Mouse (Mus musculus): ENCODE results near the gene Prickle3. TPM values are rescaled to one million over a fixed set of nuclear protein-coding genes. Genes with fewer than 3 reads are reported as not detected.

Gene Prickle3
- polyA plus RNA-seq, 1 experiment from 2014 or later = 1.5 TPM

DNA sequence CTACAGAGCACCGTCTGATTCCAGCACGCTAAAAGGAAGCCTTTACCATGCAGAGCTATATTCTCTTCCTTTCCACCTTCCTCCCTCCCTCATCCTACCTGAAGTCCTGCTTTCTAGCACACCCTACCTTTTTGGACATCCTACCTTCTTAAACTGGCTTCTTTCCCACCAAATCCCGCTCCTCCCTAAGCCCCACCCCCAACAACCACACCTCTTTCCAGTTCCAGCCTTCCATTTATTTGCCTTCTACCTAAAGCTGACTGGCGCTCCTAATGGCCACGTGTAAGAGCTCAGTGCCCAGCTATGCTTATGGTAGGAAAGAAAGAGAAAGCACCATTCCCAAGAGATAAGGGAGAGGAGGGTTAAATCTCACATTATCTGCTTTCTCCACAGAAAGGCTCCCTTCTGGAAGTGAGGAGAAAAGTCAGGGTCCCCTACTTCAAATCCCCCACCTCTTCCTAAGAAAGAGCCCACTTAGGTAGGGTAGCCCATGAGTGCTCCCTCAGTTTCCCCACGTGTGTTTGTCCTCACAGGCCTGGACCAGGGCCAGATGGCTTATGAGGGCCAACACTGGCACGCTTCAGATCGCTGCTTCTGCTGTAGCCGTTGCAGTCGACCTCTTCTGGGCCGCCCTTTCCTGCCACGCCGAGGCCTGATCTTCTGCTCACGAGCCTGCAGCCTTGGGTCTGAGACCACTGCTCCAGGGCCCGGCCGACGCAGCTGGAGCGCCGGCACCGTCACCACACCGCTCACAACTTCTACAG lies 8.9 kb downstream of the Prickle3 start:
- H3K4me3 ChIP-seq (replicated peaks; ENCODE audit: low read length) = no peak overlapping the region
- no peak overlapping the region for H3K4me2 ChIP-seq (ENCODE audit: low read length)
- no peaks in the 10 kb centered on the region for H3K27me3 ChIP-seq (replicated peaks; ENCODE audit: control insufficient read depth, insufficient read depth, low read length)
- no peaks in the 10 kb centered on the region for H3K4me1 ChIP-seq (replicated peaks; ENCODE audit: control insufficient read depth, insufficient read depth, low read length)
- H3K9me3 ChIP-seq (ENCODE audit: control insufficient read depth, low read length) = no peaks in the 10 kb centered on the region
- ATAC-seq = no peak
- no peak overlapping the region for H3K9ac ChIP-seq (replicated peaks; ENCODE audit: low read depth, low read length)
- no peaks in the 10 kb centered on the region for H3K36me3 ChIP-seq (ENCODE audit: control insufficient read depth, insufficient read depth)
- no peak overlapping the region for H3K27ac ChIP-seq (ENCODE audit: low read length)
- WGBS = 74% methylated on average over 21 of the region's 21 CpGs

DNA sequence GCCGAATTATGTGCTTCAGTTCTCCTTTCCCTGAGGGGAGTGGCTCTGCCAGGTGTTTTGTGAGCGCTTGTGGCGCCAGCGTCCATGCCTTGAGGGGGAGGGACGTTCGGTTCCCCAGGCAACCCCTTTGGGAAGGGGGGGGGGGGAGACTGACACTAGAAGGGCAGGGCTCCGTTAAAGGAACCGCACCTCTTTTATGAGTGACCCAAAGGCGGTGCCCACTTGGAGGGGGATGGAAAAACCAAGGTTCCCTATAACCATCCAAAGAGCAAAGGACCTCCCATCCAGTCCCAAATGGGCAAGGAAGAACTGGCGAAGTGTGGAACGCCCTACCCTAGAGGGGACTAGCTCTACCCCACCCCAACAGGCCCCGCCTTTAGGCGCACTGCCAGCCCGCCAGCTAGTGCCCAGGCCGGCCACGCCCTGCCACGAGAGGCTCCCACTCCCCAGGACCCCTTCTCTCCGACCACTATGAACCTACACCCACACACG lies 13.4 kb downstream of the Prickle3 start:
- peak; percentile 80 for ATAC-seq
- 13% methylated on average over 19 of the region's 19 CpGs for WGBS
- H3K27me3 ChIP-seq (replicated peaks; ENCODE audit: control insufficient read depth, insufficient read depth, low read length) = no peaks in the 10 kb centered on the region
- H3K4me3 ChIP-seq (replicated peaks; ENCODE audit: low read length) = peak overlapping the region; percentile 52
- H3K4me1 ChIP-seq (replicated peaks; ENCODE audit: control insufficient read depth, insufficient read depth, low read length) = peaks cover 3% of the 10 kb centered on the region; the same call in 1 of the 2 replicates
- no peaks in the 10 kb centered on the region for H3K36me3 ChIP-seq (ENCODE audit: control insufficient read depth, insufficient read depth)
- no peaks in the 10 kb centered on the region for H3K9me3 ChIP-seq (ENCODE audit: control insufficient read depth, low read length)
- H3K27ac ChIP-seq (ENCODE audit: low read length) = peak overlapping the region; percentile 74
- peak overlapping the region; percentile 51 for H3K4me2 ChIP-seq (ENCODE audit: low read length)
- H3K9ac ChIP-seq (replicated peaks; ENCODE audit: low read depth, low read length) = peak overlapping the region; percentile 58

DNA sequence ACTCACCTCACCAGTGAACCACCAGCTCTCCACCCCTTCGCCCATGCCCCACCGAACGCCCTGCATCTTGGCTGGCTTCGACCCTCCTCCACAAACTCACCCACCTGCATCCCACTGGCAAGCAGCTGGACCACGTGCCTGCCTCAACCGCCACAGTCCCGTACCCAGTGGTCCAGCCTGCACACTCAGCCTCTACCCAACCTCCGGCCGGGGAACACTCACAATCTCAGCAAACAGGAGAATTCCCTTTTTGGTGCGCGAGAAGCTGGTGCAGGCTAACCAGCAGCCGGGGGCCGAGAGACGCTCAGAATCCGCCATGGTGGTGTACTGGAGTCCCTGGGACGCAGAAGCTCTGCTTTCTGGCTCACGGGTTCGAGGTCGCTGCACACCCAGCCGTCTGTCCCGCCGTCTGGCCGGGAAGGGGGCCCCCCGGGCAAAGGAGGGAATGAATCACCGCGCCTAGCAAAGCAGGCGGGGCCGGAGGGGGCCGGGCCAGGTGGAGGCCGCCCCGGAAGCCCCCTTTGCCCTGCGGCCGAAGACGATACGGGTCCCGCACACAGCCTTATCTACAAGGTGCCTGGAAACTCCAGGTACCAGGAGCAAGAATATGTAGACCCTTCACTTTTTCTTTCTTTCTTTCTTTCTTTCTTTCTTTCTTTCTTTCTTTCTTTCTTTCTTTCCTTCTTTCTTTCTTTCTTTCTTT lies 14.0 kb downstream of the Prickle3 start, which contains the start of gene Plp2:
TSS of gene Plp2 (minus strand) at position 470 of the 703 bp plus-strand sequence.
- peak; percentile 63 for ATAC-seq
- H3K4me3 ChIP-seq (replicated peaks; ENCODE audit: low read length) = peak within 1 kb of the TSS; percentile 52
- H3K4me2 ChIP-seq (ENCODE audit: low read length) = peak within 1 kb of the TSS; percentile 51
- no peaks in the 10 kb centered on the region for H3K9me3 ChIP-seq (ENCODE audit: control insufficient read depth, low read length)
- peaks cover 3% of the 10 kb centered on the region; the same call in 1 of the 2 replicates for H3K4me1 ChIP-seq (replicated peaks; ENCODE audit: control insufficient read depth, insufficient read depth, low read length)
- 30% methylated on average over 29 of the region's 36 CpGs for WGBS
- no peaks in the 10 kb centered on the region for H3K27me3 ChIP-seq (replicated peaks; ENCODE audit: control insufficient read depth, insufficient read depth, low read length)
- peak within 1 kb of the TSS; percentile 58 for H3K9ac ChIP-seq (replicated peaks; ENCODE audit: low read depth, low read length)
- H3K27ac ChIP-seq (ENCODE audit: low read length) = peak within 1 kb of the TSS; percentile 74
- no peaks in the 10 kb centered on the region for H3K36me3 ChIP-seq (ENCODE audit: control insufficient read depth, insufficient read depth)

DNA sequence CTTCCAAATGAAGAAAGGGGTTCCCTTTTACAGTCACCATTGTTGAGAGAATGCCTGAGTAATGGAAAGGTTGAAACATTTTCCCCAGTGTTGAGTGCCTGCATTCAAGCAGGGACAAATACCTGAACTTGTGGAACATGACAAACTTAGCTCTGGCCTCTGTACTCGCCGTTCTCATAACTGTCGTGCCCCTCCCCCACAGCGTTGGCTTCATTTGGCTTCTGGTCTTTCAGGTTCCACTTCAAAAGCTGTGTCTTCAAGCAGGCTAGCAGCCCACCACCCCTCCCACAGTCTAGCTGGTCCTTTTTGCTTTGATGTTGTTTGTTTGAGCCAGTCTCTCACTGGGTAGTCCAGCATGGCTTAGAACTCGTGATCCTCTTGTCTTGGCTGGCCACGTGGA lies 15.7 kb downstream of the Prickle3 start:
- no peaks in the 10 kb centered on the region for H3K9me3 ChIP-seq (ENCODE audit: control insufficient read depth, low read length)
- H3K4me2 ChIP-seq (ENCODE audit: low read length) = no peak overlapping the region
- no peak overlapping the region for H3K4me3 ChIP-seq (replicated peaks; ENCODE audit: low read length)
- H3K36me3 ChIP-seq (ENCODE audit: control insufficient read depth, insufficient read depth) = no peaks in the 10 kb centered on the region
- 59% methylated on average over 6 of the region's 6 CpGs for WGBS
- no peak for ATAC-seq
- H3K27me3 ChIP-seq (replicated peaks; ENCODE audit: control insufficient read depth, insufficient read depth, low read length) = no peaks in the 10 kb centered on the region
- no peak overlapping the region for H3K27ac ChIP-seq (ENCODE audit: low read length)
- no peak overlapping the region for H3K9ac ChIP-seq (replicated peaks; ENCODE audit: low read depth, low read length)
- peaks cover 3% of the 10 kb centered on the region; the same call in 1 of the 2 replicates for H3K4me1 ChIP-seq (replicated peaks; ENCODE audit: control insufficient read depth, insufficient read depth, low read length)

DNA sequence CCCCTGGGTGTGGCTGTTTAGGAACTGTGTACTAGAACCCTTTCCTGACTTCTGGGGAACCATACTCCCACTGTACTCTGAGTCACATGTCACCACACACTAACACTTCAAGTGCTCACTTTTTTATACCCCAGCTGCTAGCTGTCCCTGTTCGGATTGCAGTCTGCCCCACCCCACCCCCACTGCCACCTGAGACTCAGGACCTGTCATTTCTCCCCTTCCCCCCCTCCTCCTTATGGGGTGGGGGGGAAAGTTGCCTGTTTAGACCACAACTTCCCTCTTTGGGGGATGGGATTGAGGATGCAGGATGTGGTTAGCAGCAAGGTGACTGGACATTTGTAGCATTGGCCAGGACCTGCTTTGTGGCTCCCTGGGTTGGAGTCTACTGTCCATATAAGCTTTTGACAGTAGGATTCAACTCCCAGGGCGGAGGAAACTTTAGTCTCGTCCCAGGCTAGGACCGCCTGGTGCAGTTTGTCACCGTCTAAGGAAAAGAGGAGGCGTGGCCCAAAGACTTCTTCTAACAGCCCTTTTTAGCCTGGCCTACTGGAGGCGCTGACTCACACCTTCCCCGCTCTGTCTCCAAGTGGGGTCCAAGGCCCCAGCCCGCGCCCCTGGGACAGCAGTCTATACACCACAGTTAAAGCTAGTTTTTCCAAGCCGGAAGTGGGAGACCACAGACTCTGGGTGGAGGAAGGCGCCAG lies 16.7 kb downstream of the Prickle3 start:
- H3K27me3 ChIP-seq (replicated peaks; ENCODE audit: control insufficient read depth, insufficient read depth, low read length) = no peaks in the 10 kb centered on the region
- WGBS = 46% methylated on average over 12 of the region's 12 CpGs
- no peaks in the 10 kb centered on the region for H3K9me3 ChIP-seq (ENCODE audit: control insufficient read depth, low read length)
- no peak overlapping the region for H3K9ac ChIP-seq (replicated peaks; ENCODE audit: low read depth, low read length)
- ATAC-seq = no peak
- no peak overlapping the region for H3K4me3 ChIP-seq (replicated peaks; ENCODE audit: low read length)
- H3K36me3 ChIP-seq (ENCODE audit: control insufficient read depth, insufficient read depth) = no peaks in the 10 kb centered on the region
- H3K27ac ChIP-seq (ENCODE audit: low read length) = no peak overlapping the region
- H3K4me1 ChIP-seq (replicated peaks; ENCODE audit: control insufficient read depth, insufficient read depth, low read length) = peaks cover 3% of the 10 kb centered on the region; the same call in 1 of the 2 replicates
- H3K4me2 ChIP-seq (ENCODE audit: low read length) = peak overlapping the region; percentile 43; the same call in 1 of the 2 replicates

DNA sequence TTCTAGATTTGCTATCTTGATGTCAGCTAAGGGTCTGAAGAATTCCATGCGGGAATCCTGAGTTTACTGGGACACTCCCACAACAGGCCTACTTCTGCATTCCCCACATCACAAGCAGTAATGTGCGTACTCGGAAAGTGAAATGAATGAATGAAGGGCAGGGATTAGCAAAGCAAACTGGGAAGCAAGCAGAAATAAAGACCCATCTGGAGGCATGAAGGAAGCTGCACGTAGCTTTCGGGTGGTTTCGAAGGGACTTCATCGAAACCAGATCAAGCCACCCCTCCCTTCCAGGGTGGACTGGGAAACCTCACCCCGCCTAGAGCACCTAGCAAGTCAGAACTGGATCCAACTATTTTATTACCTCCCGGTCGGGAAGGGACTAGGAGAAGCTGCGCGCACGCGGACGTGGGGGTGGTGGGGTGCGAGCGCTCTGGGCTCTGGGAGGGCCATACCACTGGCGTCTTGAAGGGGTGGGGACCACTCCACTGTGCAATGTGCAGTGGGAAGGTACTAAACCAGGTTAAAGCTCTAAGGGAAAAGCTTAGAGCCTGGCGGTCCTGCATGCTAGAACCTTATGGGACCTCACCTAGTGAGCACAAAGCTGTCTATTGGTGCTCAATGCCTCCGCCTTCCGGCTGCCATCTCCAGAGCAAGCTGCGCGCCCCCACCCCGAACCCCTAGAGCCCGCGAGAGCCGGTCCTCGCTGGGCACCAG lies 17.4 kb downstream of the Prickle3 start:
- Histone ChIP-seq H3K4me2 (ENCODE audit: low read length) (peak overlapping the region; percentile 43), H3K4me3 (replicated peaks; ENCODE audit: low read length) (peak overlapping the region; percentile 29), H3K9me3 (ENCODE audit: control insufficient read depth, low read length) (no peaks in the 10 kb centered on the region), H3K9ac (replicated peaks; ENCODE audit: low read depth, low read length) (peak overlapping the region; percentile 26; the same call in 1 of the 2 replicates), H3K27ac (ENCODE audit: low read length) (no peak overlapping the region), H3K36me3 (ENCODE audit: control insufficient read depth, insufficient read depth) (no peaks in the 10 kb centered on the region), H3K27me3 (replicated peaks; ENCODE audit: control insufficient read depth, insufficient read depth, low read length) (no peaks in the 10 kb centered on the region), H3K4me1 (replicated peaks; ENCODE audit: control insufficient read depth, insufficient read depth, low read length) (peaks cover 3% of the 10 kb centered on the region; the same call in 1 of the 2 replicates)
- WGBS = 40% methylated on average over 28 of the region's 28 CpGs
- peak; percentile 27 for ATAC-seq

DNA sequence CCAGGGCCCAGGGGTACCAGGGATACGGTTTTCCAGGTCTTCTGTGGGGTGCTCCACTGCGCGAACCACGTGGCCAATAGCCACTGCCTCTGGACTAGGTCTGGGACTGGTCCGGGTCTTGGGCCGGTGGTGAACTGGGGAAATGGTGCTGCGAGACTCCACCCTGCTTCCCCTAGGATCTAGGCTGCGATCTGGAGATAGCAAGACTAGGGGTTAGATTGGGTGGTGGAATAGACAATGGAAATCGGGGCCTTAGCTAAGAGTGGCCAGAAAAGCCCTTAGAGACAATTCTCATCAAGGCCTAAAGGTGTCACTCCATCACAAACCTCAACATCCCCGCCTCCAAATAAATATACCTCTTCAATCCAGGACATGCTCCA lies 17.9 kb downstream of the Prickle3 start:
- H3K36me3 ChIP-seq (ENCODE audit: control insufficient read depth, insufficient read depth) = no peaks in the 10 kb centered on the region
- H3K9me3 ChIP-seq (ENCODE audit: control insufficient read depth, low read length) = no peaks in the 10 kb centered on the region
- H3K27ac ChIP-seq (ENCODE audit: low read length) = no peak overlapping the region
- H3K4me2 ChIP-seq (ENCODE audit: low read length) = peak overlapping the region; percentile 43
- peak overlapping the region; percentile 29 for H3K4me3 ChIP-seq (replicated peaks; ENCODE audit: low read length)
- no peak for ATAC-seq
- peak overlapping the region; percentile 26; the same call in 1 of the 2 replicates for H3K9ac ChIP-seq (replicated peaks; ENCODE audit: low read depth, low read length)
- H3K4me1 ChIP-seq (replicated peaks; ENCODE audit: control insufficient read depth, insufficient read depth, low read length) = peaks cover 3% of the 10 kb centered on the region; the same call in 1 of the 2 replicates
- WGBS = 45% methylated on average over 10 of the region's 10 CpGs
- no peaks in the 10 kb centered on the region for H3K27me3 ChIP-seq (replicated peaks; ENCODE audit: control insufficient read depth, insufficient read depth, low read length)

DNA sequence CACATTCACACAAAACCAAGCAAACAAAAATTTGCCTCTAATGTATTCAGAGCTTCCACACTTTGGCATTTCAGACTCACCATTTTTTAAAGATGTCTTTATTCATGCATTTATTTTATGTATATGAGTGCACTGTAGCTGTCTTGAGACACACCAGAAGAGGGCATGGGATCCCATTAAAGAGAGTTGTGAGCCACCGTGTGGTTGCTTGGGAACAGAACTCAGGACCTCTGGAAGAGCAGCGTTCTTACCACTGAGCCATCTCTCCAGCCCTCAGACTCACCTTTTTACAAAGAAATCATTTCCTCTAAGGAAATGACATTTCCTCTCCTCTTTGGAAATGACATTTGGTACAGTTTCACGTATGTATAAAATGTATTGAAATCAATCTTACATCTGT lies 21.9 kb downstream of the Prickle3 start:
- Histone ChIP-seq H3K4me1 (replicated peaks; ENCODE audit: control insufficient read depth, insufficient read depth, low read length) (no peaks in the 10 kb centered on the region), H3K27ac (ENCODE audit: low read length) (no peak overlapping the region), H3K4me3 (replicated peaks; ENCODE audit: low read length) (no peak overlapping the region), H3K27me3 (replicated peaks; ENCODE audit: control insufficient read depth, insufficient read depth, low read length) (no peaks in the 10 kb centered on the region), H3K9me3 (ENCODE audit: control insufficient read depth, low read length) (no peaks in the 10 kb centered on the region), H3K9ac (replicated peaks; ENCODE audit: low read depth, low read length) (no peak overlapping the region), H3K36me3 (ENCODE audit: control insufficient read depth, insufficient read depth) (no peaks in the 10 kb centered on the region), H3K4me2 (ENCODE audit: low read length) (no peak overlapping the region)
- no peak for ATAC-seq
- 50% methylated on average over 3 of the region's 3 CpGs for WGBS

Measured in forebrain, embryonic 16.5 days (tissue).